Mouse (Mus musculus) heart, postnatal 4 days (tissue): ENCODE measurements around the gene Atp1a3. TPM values are rescaled to one million over a fixed set of nuclear protein-coding genes. Genes with fewer than 3 reads are reported as not detected.

Experiments used
- DNase-seq: peaks from one replicate; pipeline ENCODE4 v3.0.0; 2021
- total RNA-seq, 2 experiments: library from RNA; stranded (reverse); gene quantifications; 2 replicates each; pipeline ENCODE4 v1.2.3; 2021

Gene Atp1a3
- total RNA-seq, 2 experiments from 2014 or later = 0.31 to 0.47 TPM

- no peak for DNase-seq
Measured at GRCm38 (mm10) chr7:25003820-25004388, 1.9 kb downstream of the Atp1a3 start.

GRCm38 (mm10) chr7:25003291-25003690 lies 2.5 kb downstream of the Atp1a3 start:
- DNase-seq = no peak

GRCm38 (mm10) chr7:25000711-25001110 lies 5.0 kb downstream of the Atp1a3 start:
- no peak for DNase-seq

GRCm38 (mm10) chr7:25000211-25000610 lies 5.5 kb downstream of the Atp1a3 start:
- DNase-seq = no peak

- no peak for DNase-seq
Measured at GRCm38 (mm10) chr7:24993081-24993480, 12.7 kb downstream of the Atp1a3 start.

- DNase-seq = no peak
Measured at GRCm38 (mm10) chr7:24990478-24990877, 15.3 kb downstream of the Atp1a3 start.

- no peak for DNase-seq
Measured at GRCm38 (mm10) chr7:24987941-24988340, 17.8 kb downstream of the Atp1a3 start.

GRCm38 (mm10) chr7:24985799-24986198 lies 20.0 kb downstream of the Atp1a3 start:
- DNase-seq = no peak

GRCm38 (mm10) chr7:24984307-24984706 lies 21.5 kb downstream of the Atp1a3 start:
- no peak for DNase-seq

GRCm38 (mm10) chr7:24983396-24983795 lies 22.4 kb downstream of the Atp1a3 start:
- DNase-seq = no peak

GRCm38 (mm10) chr7:24980439-24980838 lies 25.3 kb downstream of the Atp1a3 start:
- DNase-seq = no peak

GRCm38 (mm10) chr7:24978781-24979180 lies 27.0 kb downstream of the Atp1a3 start:
- DNase-seq = no peak

GRCm38 (mm10) chr7:24974893-24975595 lies 30.7 kb downstream of the Atp1a3 start:
- peak; percentile 46 for DNase-seq

- no peak for DNase-seq
Measured at GRCm38 (mm10) chr7:24973902-24974301, 31.9 kb downstream of the Atp1a3 start.

- DNase-seq = no peak
Measured at GRCm38 (mm10) chr7:24973208-24973607, 32.5 kb downstream of the Atp1a3 start.

- peak; percentile 89 for DNase-seq
Measured at GRCm38 (mm10) chr7:24971972-24972893, 33.5 kb downstream of the Atp1a3 start, which contains the start of gene Rabac1. Gene Rabac1, minus strand, starts transcription at chr7:24972754.

- peak; percentile 58 for DNase-seq
Measured at GRCm38 (mm10) chr7:24971261-24971971, 34.3 kb downstream of the Atp1a3 start.

- DNase-seq = no peak
Measured at GRCm38 (mm10) chr7:24970341-24970740, 35.4 kb downstream of the Atp1a3 start.

GRCm38 (mm10) chr7:24969805-24970204 lies 36.0 kb downstream of the Atp1a3 start:
- DNase-seq = no peak

GRCm38 (mm10) chr7:24968463-24968862 lies 37.3 kb downstream of the Atp1a3 start:
- no peak for DNase-seq

GRCm38 (mm10) chr7:24967966-24968365 lies 37.8 kb downstream of the Atp1a3 start:
- no peak for DNase-seq

GRCm38 (mm10) chr7:24964897-24965535 lies 40.7 kb downstream of the Atp1a3 start:
- peak; percentile 83 for DNase-seq
